Mouse (Mus musculus): ENCODE results near the gene Prpsap2.

DNA sequence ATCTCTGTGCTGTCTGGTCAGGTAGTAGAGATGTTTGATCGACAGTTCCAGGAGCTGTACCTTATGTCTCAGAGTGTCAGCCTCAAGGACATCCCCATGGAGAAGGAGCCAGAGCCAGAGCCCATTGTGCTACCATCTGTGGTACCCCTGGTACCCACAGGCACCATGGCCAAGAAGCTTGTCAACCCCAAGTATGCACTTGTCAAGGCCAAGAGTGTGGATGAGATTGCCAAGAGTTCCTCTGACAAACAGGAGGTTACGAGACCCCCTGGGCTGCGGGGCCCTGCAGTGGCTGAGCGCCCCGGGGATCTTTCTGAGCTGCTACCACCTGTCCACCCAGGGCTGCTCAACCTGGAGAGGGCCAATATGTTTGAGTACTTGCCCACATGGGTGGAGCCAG lies 59.4 kb downstream of the Prpsap2 start:
- no peak for TF ChIP-seq CTCF (IDR thresholded peaks at IDR 0.05)
- no peak for TF ChIP-seq POLR2A (IDR thresholded peaks at IDR 0.05; ENCODE audit: insufficient read depth, low read depth, low read length)

Data from heart, adult 2 months (tissue).